Mouse (Mus musculus): ENCODE measurements around the gene Cog7.

The Cog7 gene

DNA sequence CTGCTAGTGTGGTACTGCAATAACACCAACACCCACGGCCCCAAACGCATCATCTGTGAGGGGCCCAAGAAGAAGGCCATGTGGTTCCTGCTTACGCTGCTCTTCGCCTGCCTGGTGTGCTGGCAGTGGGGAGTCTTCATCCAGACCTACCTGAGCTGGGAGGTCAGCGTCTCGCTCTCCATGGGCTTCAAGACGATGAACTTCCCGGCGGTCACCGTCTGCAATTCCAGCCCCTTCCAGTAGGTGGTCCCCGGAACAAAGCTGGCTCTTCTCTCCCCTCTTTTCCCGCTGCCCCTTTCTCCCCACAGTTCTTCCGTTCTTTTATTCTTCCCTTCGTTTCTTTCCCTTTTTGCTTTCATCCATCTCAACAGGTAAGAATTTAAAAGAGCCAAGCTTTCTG lies 82.2 kb downstream of the Cog7 start:
- DNase-seq (ENCODE audit: low read depth, low spot score) = no peak

DNA sequence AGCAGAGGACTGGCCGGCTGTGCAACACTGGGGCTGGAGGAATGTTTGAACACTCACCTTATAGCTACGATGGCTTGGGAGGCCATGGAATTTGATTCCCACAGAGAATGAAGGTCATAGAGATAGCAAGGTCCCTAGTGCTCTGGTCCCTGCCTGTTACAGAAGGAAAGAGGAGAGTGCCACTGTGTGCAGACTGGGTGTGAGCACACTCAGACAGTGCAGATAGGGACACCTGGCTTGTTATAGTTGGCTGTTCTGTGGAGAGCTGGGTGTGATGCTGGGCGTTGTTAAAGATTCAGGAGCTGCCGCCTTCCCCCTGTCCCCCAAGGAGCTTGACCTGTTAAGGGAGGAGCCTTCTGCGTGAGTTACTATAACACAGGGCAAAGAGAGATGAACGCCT lies 84.8 kb downstream of the Cog7 start:
- DNase-seq (ENCODE audit: low read depth, low spot score) = no peak

DNA sequence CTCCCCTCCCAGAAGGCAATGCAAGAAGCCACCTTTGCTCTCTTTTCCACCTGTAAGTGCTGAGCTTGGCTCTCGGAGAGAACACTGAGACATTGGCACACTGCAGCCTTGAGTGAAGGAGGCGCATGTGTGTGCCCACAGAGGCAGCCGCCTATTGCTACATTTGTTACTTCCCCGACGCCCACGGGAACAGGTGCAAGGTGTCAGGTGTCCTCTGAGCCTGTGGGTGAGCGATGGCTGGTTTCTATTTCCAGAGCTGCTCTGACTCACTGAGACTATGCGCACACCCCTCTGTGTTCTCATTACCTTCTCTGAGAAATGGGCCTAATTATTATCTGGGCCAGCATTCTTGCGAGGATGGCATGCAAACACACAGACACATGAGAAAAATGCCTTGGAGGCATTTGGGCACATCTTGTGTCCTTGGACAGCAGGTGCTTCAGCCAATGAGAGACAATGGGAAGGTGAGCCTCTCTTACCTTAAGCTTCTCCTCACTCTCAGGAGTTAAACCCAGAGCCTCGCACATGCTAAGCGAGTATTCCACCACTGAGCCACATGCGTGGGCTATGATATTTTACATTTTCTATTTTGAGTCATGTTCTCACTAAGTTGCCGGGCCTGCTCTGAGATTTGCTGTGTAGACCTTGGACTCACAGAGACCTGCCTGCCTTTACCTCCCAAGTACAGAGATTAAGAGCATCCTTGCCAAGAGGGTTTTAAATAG lies 90.7 kb downstream of the Cog7 start:
- DNase-seq (ENCODE audit: low read depth, low spot score) = no peak

DNA sequence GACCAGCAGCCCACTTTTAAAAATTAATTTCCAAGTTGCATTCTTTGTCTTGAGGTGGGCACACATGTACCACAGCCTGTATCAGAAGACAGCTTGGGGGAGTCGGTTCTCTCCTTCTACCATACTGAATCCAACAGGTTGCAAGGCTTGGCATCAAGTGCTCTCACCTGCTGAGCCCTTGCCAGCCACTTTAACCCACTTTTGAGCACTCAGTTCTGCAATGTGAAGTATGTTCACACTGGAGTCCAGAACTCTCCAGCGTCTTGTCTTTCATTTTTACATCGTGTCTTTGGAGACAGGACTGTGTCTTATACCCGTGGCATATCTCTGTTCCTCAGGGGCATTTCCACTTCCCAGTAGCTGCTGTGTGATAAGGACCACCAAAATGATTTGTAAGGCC lies 101.3 kb downstream of the Cog7 start:
- DNase-seq (ENCODE audit: low read depth, low spot score) = no peak

DNA sequence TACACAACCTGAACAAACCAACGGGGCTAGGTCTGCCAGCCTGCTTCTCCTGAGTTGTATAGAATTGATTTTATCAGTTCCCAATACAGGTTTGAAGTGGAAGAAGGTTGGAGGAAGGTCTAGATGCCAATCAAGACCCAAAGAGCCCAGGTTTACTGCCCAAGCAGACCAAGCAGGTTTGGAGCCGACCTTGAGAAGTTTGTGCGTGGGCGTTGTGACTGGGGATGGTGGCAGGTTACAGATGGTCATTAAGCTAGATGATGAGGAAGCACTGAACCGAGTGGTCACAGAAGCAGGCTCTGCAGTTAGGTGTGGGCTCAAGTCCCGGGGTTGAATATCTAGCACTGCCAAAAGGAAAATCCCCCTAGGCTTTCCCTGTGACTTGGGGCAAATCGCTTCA lies 106.7 kb downstream of the Cog7 start:
- no peak for DNase-seq (ENCODE audit: low read depth, low spot score)

DNA sequence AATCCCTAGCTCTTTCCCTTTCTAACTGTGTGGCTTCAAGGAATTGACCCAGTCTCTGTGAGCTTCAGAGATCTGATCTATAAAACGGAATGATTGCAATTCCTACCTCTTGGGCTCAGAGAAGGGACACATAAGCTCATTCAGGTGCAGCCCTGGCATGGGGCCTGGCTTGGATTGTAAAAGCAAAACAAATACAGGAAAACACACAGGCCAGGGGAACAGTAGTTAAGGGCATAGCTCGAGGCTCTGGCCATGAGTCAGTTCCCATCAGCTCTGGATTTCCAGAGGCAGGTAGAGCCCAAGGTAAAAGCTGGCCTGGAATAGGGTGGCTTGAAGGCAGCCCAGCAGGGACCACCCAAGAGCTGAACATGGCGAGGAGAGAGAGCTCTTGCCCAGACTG lies 107.5 kb downstream of the Cog7 start:
- no peak for DNase-seq (ENCODE audit: low read depth, low spot score)

DNA sequence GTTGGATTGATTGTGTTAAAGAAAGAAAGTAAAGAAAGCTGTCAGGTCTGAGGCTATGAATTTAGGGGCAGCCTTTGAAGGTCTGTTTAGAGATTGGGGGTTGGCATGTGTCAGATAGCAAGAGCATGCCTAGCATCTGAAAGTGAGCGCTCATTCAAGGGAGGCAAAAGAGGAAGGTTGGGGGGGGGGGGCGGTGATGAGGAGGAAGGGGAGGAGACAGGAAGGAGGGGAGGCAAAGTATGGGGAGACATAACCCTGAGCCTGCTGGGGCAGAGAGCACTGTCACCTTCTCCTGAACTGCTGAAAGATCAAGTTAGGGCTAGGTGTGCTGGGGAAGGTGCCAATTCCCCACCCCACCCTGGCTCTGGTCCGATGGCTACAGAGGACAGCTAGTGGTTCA lies 109.9 kb downstream of the Cog7 start:
- no peak for DNase-seq (ENCODE audit: low read depth, low spot score)

DNA sequence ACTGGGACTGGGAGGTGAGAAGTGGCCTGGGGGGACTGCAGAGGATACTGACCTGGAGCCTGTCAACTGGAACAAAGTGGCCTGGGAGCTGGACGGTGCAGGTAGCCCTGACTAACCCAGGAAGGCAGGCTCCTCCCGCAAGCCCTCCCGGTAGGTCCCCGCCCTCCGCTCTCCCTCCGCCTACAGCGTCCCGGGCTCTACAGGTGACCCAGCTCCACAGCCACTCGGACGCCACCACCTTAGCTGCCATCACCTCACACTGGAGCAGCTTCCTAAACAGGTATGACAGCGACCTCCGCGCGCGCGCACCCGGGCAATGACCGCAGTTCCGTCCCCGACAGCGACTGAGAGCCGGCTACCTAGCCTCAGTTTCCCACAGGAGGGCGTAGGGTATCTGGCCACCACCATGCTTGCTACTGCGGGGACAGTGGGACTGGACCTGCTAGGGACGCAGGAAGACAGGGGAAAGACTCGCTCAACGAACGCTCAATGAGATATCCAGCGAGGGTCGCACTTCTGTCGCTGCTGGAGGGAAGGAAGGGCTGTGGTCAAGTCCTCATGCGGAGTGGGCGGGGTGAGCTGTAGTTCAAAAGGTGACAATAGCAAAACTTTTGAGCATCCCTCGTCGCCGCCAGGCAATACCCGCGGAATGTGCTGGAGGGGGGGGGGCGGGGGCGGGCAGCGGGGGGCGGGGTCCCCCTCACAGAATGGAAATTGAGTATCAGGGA lies 116.5 kb downstream of the Cog7 start, which contains the start of gene Scnn1b:
Gene Scnn1b, plus strand, starts transcription at position 181 of the 728 bp plus-strand sequence.
- no peak for DNase-seq (ENCODE audit: low read depth, low spot score)

DNA sequence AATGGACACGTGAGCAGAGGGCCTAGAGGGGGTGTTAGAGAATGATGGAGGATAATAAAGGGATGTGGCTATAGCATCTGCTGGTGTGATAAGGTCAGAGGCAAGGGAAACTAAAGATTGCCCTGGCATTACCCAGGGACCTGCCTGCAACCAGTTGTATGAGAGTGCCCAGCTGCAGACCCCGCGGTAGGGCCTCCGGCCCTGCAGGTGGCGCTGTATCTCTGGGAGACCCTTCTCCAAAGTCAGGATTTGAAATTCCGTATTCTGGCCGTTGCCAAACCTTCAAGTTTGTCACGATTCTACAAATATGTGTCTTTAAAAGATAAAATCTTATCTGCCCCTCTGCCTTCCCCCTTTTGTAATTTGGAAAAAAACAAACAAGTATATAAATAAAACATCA lies 122.6 kb downstream of the Cog7 start:
- no peak for DNase-seq (ENCODE audit: low read depth, low spot score)

DNA sequence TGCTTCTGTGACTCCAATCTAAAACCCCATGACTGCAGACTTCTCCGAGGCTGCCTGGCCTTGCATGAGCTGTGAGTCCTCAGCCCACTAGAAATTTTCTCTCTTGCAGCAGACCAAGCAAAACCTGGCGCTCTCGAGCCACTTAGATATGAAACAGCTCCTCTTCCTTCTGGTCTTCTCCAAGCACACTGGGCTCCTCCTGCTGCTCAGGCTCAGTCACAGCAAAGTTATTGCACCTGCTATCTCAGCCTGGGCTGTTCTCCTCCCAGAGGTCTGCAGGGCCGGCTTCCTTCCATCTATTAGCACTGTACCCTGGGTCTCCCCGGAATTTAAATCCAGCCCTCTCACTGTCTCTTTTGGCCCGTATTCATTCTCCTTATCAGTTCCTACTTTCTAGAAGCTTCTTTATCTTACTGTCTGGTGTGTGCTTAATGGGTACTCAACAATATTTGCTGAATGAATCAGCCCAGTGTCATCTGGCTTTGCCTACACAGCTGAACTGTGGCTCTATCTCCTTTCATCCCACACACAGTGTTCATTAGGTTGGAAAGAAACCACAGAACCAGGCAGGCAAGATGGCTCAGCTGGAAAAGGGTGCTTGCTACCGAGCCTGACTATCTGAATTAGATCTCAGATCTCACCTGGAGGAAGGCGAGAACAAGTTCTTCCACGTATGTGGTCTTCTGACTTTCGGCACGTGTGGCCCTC lies 124.2 kb downstream of the Cog7 start:
- DNase-seq (ENCODE audit: low read depth, low spot score) = no peak

DNA sequence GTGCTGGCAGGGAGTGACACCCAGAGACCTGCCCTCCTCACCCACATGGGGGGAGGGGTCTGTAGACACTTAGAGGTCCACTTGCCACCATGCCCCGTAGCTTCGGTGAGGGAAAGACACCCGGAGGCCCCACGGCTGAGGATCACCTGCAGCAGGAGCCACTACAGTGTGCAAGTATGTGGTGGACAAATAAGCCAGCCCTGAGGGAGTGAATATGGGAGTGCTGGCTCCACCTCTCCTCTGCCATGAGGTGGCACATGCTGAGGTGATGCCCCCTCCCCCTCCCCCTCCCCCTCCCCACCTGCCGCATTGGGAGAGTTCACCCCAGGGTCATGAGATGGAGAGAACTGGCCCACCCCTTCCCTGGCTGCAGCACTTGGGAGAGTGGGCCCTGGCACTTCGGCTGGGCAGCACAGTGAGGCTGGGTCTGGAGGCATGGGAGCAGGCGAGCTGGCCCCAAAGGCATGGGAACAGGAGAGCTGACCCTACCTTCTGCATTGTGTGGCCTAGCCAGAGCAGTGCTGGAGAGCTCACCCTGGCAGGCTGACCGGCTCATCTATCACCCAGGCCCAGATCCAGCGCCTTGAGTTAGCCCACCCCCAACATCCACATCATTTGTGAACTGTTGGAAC lies 132.9 kb downstream of the Cog7 start:
- no peak for DNase-seq (ENCODE audit: low read depth, low spot score)

DNA sequence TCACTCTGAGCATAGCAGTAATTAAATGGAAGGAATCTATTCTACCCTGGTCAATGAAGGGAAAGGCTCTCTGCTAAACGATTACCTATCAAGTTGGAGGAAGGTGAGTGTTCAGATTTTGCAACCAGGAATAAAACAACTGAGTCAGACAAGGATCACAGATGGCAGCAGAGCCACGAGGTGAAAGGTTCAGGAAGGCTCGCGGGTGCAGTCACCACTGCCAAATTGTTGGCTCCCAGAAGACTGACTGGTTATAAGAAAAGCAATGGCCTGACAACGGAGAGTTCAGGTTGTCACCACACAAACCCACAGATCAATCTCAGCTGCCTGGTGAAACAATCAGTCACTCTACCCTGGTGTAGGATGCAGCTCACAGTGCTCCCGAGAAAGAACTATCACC lies 135.5 kb downstream of the Cog7 start:
- DNase-seq (ENCODE audit: low read depth, low spot score) = no peak

DNA sequence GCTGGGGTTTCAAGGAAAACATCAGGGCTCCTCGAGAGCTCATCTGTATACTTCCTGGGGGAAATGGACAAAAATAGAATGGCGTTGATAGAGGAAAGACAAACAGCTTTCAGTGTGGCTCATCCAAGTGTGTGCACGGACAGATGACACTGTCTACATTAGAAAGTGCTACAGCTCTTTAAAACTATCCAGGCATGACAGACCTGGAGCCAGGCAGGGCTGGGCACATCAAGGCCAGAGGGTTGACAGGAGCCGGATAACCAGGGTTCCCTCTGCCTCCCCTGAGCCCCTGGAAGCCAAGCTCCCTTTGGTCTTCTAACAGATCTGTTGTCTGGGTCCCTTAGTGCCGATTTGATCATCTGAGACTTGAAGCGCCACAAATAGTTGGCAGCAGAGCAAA lies 139.3 kb downstream of the Cog7 start:
- DNase-seq (ENCODE audit: low read depth, low spot score) = no peak

DNA sequence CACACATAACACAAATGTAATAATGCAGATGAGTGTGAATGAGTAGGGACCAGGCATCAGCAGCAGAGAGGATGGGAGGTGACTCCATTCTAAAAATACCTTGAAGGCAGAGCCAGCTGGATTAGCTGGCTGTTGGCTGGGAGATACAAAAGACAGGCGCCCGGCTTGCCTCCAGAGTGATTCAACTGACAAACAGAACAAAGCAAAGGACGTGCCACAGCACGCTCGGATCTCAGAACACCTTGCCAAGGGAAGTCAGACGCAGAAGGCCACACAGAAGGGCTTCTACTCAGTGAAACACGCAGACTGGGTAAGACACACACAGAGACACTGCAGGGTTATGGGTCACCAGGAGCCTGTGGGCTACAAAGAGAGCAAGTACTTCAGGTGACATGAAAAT lies 140.7 kb downstream of the Cog7 start:
- no peak for DNase-seq (ENCODE audit: low read depth, low spot score)

DNA sequence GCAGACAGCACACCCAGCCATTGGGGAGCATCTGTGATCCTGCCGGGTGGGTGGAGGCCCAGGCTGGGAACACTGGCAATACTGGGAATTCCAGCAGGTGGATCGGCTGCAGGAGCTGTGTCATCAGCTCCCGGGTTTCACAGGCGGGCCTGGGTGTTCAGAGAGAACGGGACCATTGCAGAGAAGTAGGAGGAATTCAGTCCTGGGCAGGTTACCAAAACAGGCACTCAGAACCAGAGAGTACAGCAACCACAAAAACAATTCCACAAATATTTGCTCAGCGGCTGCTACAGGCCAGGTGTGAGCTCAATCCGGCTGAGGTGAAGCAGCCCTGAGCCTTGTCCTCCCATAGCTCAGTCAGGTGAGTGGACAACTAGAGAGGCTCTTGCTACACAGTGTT lies 144.7 kb downstream of the Cog7 start:
- DNase-seq (ENCODE audit: low read depth, low spot score) = no peak

DNA sequence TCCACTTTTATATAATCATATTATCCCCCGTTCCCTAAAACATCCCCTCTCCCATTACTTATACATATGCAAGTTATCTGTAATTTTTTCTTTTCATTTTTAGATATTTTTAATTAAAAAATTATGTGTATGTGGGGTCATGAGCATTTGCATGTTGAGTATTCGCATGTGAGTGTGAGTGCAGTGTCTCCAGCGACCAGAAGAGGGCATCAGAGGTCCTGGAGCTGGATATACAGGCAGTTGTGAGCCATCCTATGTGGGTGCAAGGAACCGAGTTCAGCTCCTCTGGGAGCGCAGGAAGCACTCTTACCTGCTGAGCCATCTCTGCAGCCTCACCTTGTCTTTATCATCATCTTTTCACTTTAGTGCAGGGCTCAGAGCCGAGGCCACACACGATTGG lies 146.1 kb downstream of the Cog7 start:
- DNase-seq (ENCODE audit: low read depth, low spot score) = no peak
